Mouse (Mus musculus) neutrophil, adult 83 days (primary cell): ENCODE measurements around the gene Aldh1a3. TPM values are rescaled to one million over a fixed set of nuclear protein-coding genes. Genes with fewer than 3 reads are reported as not detected.

Source experiments
- total RNA-seq, 2 experiments: library from RNA; stranded (reverse); gene quantifications; one replicate each; pipeline ENCODE4 v1.2.4; 2023

Gene Aldh1a3
- not detected for total RNA-seq

GRCm38 (mm10) chr7:66427437-66428161, at the start of gene Aldh1a3:
Gene Aldh1a3 (minus strand): TSS chr7:66427517.

GRCm38 (mm10) chr7:66387813-66388521, 39.4 kb downstream of the Aldh1a3 start, which contains the start of gene Lrrk1:
Gene Lrrk1 (minus strand): TSS chr7:66388350.

GRCm38 (mm10) chr7:66365904-66366303, 61.4 kb downstream of the Aldh1a3 start, which contains the start of gene Gm10974:
Gene Gm10974 (plus strand): TSS chr7:66365905.

Other genes starting within 250 kb of the Aldh1a3 start
- gene Gm10974, start 61.6 kb downstream of the Aldh1a3 start, total RNA-seq = not detected
- 10 to 100 TPM; 19.6 to 26.5 TPM for gene Lrrk1, start 39.2 kb downstream of the Aldh1a3 start, total RNA-seq